Mouse (Mus musculus) layer of hippocampus, adult 2 months (tissue): ENCODE measurements around the gene Sypl2. TPM values are rescaled to one million over a fixed set of nuclear protein-coding genes. Genes with fewer than 3 reads are reported as not detected.
"Not testable (repeated sequence)": the region's sequence is repeated elsewhere in the genome, so short reads cannot be mapped to it uniquely, and the experiment has no call there.

Experiments used
- DNase-seq, 2 experiments: peaks; one replicate each; pipeline ENCODE4 v3.0.0; 2022; ENCODE audit warnings: low spot score in 2 of 2
- H3K27ac ChIP-seq: fragments of 200-600 bp; 2 replicates; pipeline ENCODE4 v1.8.1; 2022
- H3K4me3 ChIP-seq: fragments of 200-600 bp; 2 replicates; pipeline ENCODE4 v1.8.1; 2022; ENCODE audit warnings: mild to moderate bottlenecking
- CTCF ChIP-seq: fragments of 200-600 bp; conservative IDR thresholded peaks from 2 replicates; pipeline ENCODE4 v1.8.1; 2022; ENCODE audit warnings: antibody characterized with exemption, mild to moderate bottlenecking, moderate library complexity
- long read RNA-seq, 2 experiments: library from polyadenylated mRNA; stranded (forward); transcript quantifications; one replicate each; pipeline ENCODE4 v2.0.0; 2021; ENCODE audit warnings: borderline mapping rate in 2 of 2
- total RNA-seq, 2 experiments: library from RNA; stranded (reverse); gene quantifications; 2 replicates each; pipeline ENCODE4 v1.2.3; 2021

Sypl2 gene
- 1 to 10 TPM; 2.0 to 3.0 TPM for total RNA-seq
- long read RNA-seq, experiment 1, full-length matches to known transcripts, result 2 of 2 reads
- long read RNA-seq, experiment 1, partial matches to known transcripts, result 0 of 2 reads
- long read RNA-seq, experiment 1, other reads (novel, unspliced or antisense), result 0 of 2 reads
- long read RNA-seq, experiment 2, full-length matches to known transcripts, result 2 of 4 reads
- long read RNA-seq, experiment 2, partial matches to known transcripts, result 2 of 4 reads
- long read RNA-seq, experiment 2, other reads (novel, unspliced or antisense), result 0 of 4 reads

- H3K27ac ChIP-seq, result no peak within 1 kb of the TSS; the same call in 1 of the 2 replicates
- DNase-seq, result no peak
- TF ChIP-seq CTCF, result no peak
These were observed at the start of gene Sypl2 for GRCm38 (mm10) chr3:108226558-108227350. Sypl2 (minus strand) TSS chr3:108226648.

DNA sequence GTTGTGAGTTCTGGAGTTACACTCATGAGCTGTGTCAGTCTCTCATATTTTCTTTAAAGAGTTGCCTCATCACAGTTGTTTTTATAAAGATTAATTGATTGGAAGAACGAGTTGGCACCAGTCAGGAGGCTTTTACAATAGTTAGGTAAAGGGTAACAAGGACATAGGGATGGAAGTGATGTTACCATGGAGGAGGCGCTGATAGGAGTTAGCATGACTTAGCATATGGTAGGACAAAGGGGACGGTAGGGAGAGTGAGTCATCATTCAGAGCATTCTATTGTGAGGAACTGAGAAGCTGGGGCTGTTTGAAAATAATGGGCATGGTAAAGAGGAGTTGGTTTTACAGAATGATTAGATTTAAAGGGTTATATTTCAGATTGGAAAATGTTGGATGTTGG is 32.9 kb upstream of the Sypl2 start:
- DNase-seq, result no peak
- no peak overlapping the region for H3K4me3 ChIP-seq
- no peak for TF ChIP-seq CTCF
- H3K27ac ChIP-seq, result no peak overlapping the region

More at GRCm38 (mm10) chr3:108226558-108227350, at the start of gene Sypl2:
- H3K4me3 ChIP-seq, result peak within 1 kb of the TSS; percentile 49

- peak overlapping the region; percentile 87 for H3K27ac ChIP-seq
- DNase-seq, result no peak
- H3K4me3 ChIP-seq, result peak overlapping the region; percentile 99
- no peak for TF ChIP-seq CTCF
These were observed 31.5 kb upstream of the Sypl2 start for GRCm38 (mm10) chr3:108257831-108258500.

DNA sequence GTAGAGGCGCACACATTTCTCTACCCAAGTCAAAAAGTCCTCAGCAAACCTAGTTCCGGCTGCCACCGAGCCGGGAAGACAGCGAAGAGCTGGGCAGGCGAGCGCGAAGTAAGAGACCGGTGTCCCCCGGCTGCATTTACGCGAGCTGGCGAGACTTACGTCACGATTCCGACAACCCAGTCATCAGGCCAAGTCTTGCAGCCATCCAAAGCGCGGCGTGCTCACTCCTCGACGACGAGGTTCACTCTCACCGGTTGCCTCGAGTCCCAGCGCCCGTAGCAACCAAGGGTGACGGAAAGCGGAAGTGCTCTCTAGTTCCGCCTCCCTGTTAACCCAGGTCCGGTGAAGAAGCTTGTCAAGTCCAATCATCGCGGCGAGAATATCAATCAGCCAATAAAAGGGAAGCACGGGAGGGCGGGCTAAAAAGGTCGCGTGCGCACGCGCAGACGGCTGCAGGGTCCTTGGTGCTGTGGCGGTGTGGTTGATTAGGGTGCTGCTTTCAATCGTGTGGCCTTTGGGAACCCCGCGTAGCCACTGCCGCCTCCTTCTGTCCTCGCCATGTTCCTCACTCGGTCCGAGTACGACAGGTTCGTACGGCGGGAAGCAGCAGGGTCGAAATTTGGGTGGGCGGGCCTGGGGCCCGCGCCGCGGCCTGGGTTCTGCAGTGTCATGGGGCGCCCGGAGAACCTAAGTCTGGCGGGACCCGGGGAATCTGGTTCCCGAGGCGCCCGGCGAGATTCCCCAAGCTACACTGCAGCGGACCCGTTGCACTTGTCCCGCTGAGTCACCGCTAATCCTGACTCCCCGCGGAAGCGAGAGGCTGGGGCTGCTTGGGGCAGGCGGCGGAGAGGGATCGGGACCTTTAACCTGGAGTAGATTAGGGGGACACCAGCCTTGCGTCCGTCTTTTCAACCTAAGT is 30.5 kb upstream of the Sypl2 start, which contains the start of gene Psma5:
Psma5 (plus strand) TSS at position 208 of the 919 bp plus-strand sequence.
- Histone ChIP-seq H3K4me3 (peak within 1 kb of the TSS; percentile 99), H3K27ac (peak within 1 kb of the TSS; percentile 87)
- DNase-seq, result peak; percentile 92 to 97
- no peak for TF ChIP-seq CTCF

GRCm38 (mm10) chr3:108246857-108247256 is 20.4 kb upstream of the Sypl2 start:
- Histone ChIP-seq H3K4me3 (no peak overlapping the region), H3K27ac (no peak overlapping the region)
- TF ChIP-seq CTCF, result no peak
- DNase-seq, result no peak

GRCm38 (mm10) chr3:108241243-108241839 is 14.9 kb upstream of the Sypl2 start:
- Histone ChIP-seq H3K4me3 (no peak overlapping the region), H3K27ac (no peak overlapping the region)
- TF ChIP-seq CTCF, result no peak
- no peak for DNase-seq

DNA sequence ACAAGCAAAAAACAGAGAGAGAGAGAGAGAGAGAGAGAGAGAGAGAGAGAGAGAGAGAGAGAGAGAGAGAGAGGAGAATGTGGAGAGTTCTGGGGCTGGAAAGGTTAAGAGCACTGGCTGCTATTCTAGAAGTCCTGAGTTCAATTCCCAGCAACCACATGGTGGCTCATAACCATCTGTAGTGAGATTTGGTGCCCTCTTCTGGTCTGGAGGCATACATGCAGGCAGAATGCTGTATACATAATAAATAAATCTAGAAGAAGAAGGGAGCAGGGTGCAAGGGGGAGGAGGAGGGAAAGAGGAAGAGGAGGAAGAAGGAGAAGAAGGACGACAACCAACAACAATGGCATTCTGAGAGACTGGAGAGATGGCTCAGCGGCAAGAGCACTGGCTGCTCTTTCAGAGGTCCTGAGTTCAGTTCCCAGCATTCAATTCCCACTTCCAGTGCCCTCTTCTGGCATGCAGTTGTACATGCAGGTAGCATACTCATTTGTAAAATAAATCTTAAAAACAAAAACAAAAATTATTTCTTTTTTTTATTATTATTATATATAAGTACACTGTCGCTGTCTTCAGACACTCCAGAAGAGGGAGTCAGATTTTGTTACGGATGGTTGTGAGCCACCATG is 11.1 kb upstream of the Sypl2 start:
- TF ChIP-seq CTCF, result peak; percentile 41
- H3K4me3 ChIP-seq, H3K27ac ChIP-seq, DNase-seq: not testable (repeated sequence)

- Histone ChIP-seq H3K27ac (no peak overlapping the region), H3K4me3 (no peak overlapping the region)
- no peak for DNase-seq
- no peak for TF ChIP-seq CTCF
These were observed 5.2 kb upstream of the Sypl2 start for GRCm38 (mm10) chr3:108231646-108232045.

DNA sequence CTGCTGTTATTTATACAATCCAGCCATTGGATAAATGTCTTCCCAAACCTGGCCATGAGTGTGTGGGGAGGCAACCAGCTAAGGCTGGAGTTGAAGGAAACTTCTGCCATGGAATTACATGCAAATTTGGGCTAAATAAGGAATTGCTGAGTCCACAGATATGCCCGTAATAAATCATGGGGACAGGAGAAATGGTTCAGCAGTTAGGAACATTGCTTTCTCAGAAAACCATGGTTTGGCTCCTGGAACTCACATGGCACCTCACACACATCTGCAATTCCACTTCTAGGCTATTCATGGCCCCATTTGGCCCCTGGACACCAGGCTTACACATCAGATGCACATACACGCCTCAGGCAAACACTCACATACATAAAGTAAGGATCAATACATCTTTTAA is 1.1 kb upstream of the Sypl2 start:
- TF ChIP-seq CTCF, result no peak
- H3K4me3 ChIP-seq, result no peak overlapping the region
- H3K27ac ChIP-seq, result no peak overlapping the region
- DNase-seq, result no peak

- H3K27ac ChIP-seq, result no peak overlapping the region; the same call in 1 of the 2 replicates
- TF ChIP-seq CTCF, result no peak
- DNase-seq, result no peak
- peak overlapping the region; percentile 49 for H3K4me3 ChIP-seq
These were observed 514 bp downstream of the Sypl2 start for GRCm38 (mm10) chr3:108225711-108226557.
